Mouse (Mus musculus) 3T3-L1 (cell line): ENCODE data around the gene Taok1.

Source experiments
- DNase-seq: peaks from one replicate; pipeline ENCODE4 v3.0.0-alpha.2; 2015; ENCODE audit warnings: low read depth, low spot score

Taok1 gene

DNA sequence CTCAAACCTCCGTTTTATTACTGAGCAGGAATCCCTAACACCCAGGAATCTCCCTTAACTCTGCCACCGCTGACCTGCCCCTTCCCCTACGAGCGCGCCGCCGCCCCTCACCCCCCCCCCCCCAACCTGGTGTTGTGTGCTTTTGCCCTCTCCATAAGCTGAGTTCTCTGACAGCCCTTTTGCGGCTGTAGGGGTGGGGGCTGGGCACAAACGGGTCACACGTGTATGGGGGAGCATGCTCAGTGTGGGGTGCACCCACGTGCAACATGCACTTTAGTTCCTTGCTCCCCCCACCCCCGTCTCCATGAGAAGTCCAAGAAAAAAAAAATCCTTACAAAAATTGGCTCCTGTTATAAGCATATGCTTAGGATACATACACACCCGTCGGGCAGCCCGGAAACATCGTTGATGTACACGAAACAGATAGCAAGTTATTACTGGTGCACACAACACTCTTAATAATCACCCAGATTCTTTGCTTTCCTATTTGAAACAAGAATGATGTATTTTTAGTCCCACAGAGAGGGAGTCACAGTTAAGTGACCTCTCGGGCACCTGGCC lies 115.2 kb downstream of the Taok1 start:
- DNase-seq = peak; percentile 61

DNA sequence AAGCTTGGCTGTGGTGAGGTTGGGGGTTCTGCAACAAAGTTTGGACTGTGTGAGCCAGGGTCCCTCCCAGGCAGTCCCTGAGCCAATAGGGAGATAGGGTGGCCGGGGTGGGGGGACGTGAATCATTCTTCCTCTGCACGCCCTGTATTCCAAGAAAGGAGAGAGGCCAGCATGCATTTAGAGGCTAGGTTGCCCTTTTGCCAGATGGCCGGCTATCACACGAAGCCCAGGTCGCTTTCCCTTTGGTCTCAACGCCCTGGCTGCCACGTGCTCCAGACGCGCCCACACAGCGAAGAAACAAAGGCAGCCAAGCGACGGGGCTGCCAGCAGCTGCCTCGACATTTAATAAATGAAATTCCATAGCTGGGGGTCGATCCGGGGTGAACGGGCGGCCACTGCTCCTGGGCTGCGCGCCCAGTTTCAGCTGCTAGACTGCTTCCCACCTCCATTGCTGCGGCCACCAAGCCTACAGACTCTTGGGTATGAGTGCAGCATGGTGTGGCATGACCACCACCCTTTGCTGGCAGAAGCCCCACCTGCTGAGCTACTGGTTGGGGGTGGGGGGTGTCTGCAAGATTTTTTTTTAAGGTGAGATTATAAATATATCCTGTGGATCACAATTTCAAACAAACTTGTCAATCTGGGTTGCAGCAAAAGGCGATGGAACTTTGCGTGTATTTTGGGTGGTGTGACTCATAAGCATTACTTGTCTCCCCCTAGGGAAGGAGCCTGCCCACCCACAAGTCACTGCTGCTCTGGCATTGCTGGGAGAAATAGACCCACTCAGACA lies 115.9 kb downstream of the Taok1 start:
- peak; percentile 91 for DNase-seq

DNA sequence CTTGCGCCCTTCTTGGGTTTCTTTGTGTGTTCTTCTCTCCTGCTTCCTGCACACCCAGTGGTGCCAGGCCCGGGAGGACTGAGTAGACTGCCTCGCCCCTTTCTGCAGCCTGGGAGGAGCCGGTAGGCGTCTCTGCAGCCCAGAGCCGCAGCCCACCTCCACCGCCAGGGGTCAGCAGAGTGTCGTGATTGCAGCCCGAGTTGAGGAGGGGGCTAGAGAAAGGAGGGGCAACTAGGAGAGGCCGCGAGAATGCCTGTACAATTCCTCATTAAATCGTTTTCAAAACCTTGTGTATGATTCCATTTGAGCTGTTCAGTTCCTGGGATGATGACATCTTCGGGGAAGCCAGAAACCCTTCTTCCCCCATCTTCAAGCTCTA lies 116.5 kb downstream of the Taok1 start:
- DNase-seq = peak; percentile 91

DNA sequence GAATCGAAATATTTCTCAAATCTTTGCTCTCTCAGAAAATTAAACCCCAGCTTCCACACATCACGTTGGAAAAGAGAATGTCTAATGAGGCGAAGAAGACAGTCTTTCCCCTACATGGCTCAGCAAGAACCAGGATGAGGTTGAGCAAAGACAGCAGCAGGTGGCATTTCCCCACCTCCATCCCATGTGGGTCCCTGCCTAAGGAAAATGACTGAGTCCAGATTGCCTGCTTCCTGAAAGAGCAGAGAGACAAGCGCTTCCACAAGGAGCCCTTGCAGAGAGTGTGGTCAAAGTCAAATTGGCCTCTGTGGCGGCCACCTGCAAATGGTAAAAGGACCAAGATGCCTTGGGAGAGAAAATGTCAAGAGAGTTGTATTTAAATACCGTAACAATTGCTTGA lies 117.2 kb downstream of the Taok1 start:
- DNase-seq = no peak

DNA sequence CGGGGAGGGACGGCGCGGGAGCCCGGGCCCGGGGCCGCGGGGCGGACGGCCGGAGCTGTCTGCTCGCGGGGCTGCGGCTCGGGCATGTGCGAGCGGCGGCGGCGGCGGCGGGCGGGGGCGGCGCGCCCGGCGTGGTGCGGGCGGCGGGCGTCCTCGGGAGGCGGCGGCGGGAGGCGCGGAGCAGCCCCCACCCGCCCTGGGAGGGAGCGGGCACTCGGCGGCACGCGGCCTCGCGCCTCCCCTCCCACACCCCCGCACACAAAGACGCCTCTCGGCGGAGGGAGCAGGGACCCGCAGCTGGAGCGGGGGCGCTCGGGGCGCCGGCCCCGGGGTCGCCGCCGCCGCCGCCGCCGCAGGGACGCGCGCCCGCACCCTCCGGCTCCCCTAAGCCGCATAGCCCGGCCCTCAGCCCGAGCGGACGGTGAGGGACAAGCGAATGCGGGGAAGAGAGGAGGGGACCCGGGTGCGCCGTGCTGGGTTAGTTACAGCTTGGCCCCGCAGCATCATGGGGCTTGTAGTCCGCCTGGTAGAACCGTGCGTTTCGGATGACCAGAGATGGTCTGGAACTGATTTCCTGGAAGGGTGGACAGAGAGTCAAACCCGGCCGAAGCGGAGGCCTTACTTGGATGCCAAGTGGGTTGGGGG lies 117.9 kb downstream of the Taok1 start, which contains the start of gene Ankrd13b:
Ankrd13b (minus strand) TSS at position 88 of the 645 bp plus-strand sequence.
- peak; percentile 73 for DNase-seq

DNA sequence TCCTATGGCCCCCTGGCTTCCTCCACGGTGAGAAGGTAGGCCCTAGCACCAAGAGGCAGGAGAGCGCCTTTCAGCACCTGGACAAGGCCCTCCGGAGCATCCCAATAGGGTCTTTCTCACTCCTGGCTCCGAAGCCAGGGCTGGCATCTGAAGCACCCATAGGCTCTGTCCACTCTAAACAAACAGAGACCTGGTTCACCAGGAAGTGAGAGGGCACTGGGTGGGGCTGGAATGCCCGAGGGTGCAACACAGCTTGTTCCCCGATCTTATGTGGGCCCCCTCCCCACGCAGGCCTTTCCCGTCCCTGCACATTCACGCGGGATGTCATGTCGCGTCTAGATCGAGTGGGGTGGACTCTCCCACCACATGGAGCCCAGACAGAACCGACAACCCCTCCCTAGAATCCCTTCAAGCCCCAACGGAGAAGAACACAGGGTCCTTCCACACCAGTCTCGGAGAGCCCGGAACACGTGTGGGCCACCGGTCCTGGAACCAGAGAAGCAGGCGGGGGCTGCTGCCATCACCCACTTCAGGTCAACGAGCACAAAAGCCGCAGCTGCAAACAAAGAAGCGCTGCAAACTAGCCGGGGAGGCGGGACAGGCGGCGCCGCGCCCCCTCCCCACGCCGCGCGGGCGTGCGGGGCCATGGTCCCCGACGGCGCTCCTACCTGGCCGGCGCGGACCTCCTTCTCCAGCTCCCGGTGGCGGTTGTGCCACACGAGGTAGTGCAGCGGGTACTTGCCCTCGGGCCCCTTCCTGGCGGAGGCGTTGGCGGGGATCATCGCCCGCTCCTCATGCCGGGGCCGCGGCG lies 118.6 kb downstream of the Taok1 start:
- no peak for DNase-seq

DNA sequence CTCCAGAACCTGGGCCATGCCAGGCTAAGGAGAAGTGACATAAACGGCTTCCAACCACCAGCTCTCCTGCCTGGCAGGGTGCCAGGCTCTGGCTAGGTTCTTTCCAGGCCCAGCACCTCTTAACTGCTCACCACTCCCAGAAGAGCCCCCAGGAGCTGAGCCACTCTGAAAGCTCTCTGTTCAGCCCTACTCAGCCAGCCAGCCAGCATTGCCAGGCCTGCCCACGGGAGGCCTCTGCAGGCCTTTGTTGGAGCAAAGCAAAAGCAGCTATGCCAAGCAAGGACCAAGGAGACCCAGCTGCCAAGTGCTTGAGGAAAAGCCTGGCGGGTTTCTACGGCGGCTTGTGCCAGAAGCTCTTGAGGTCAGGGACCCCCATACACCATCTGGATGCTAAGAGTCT lies 120.8 kb downstream of the Taok1 start:
- DNase-seq = no peak

DNA sequence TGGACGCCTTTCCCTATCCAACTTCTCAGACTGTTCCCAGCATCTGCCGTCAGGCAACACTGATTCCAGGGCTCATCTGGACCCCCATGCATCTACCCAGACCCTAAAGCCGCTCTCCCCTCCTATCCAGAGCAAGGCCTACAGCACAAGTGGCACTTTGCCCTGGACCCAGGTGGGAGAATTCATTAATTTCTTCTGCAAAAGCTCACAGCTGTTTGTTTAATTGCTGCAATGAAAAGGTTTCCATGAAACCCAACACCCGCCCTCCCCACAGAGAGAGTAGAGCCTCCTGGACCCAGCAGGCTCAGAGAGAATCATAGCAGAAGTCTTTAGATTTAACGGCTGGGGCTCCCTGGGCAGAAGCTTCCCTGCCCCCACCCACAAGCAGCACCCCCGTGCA lies 122.4 kb downstream of the Taok1 start:
- no peak for DNase-seq

DNA sequence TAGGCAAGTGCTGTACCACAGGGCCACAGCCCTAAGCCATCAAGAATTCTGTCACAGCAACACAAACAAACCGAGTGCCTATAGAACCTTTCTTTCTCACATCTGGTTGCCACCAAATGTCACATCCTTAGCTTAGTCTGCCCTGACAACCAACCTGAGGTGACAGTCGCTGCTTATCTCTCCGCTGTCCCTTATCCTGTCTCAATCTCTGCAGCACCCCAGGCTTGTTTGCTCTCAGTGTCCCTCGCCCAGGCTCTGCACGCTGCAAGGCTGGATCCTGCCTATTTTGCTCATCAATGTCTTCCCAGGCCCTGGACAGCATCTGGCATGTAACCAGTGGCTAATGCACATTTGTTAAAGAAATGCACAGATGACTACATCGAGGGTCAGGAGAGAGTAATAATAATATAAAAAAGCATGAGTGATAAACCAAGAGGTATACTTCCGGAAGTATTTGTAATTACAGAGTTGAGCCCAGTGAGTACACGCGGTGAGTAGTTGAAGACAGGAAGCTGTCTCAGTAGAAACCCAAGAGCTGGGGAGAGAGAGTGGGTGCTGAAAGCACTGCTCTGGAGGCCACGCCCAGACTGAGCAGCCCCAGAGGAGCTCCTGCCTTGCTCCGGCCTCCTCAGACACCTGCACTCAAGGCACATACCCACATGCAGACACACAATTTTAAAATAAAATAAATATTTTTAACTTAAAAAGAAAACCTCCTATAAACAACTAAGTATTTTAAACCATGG lies 123.9 kb downstream of the Taok1 start:
- no peak for DNase-seq

DNA sequence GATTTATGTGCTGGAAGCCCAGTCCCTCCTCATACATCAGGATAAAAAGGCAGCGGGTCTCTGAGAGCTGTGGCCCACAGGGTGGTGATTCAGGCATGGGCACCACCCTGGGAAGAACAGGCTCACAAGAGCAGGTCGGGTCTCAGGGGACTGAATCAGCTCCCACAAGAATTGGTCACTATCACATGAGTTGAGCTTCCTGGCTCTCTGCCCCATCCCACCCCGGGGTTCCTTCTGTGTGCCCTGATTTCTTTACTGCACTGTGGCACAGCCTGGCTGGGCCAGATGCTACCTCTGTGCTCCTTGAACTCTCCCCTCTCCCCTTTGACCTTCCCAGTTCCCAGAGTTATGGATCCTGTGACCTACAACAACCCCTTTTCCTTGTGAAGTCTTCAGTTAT lies 124.6 kb downstream of the Taok1 start:
- peak; percentile 51 for DNase-seq
